Mouse (Mus musculus) gonadal fat pad, adult 2 months (tissue): ENCODE results near the gene Fam122b. TPM values are rescaled to one million over a fixed set of nuclear protein-coding genes. Genes with fewer than 3 reads are reported as not detected.

Experiments
- DNase-seq: peaks from one replicate; pipeline ENCODE4 v3.0.0-alpha.2; 2012; ENCODE audit warnings: low read depth
- polyA plus RNA-seq: library from polyadenylated mRNA; depleted of rRNA; stranded (reverse); fragments of >200 nt; gene quantifications from 2 replicates; pipeline ENCODE4 v1.2.3, GENCODE M21; 2012; rRNA removed

Fam122b gene
- polyA plus RNA-seq, 1 experiment: 1.6 TPM

GRCm38 (mm10) chrX:53197681-53198080, 71.9 kb downstream of the Fam122b start:
- DNase-seq: no peak

GRCm38 (mm10) chrX:53196392-53196791, 73.2 kb downstream of the Fam122b start:
- no peak for DNase-seq

Other genes starting within 250 kb of the Fam122b start
- 0.18 TPM in 1 of 2 replicates, not detected in the other for gene Plac1, start 29.7 kb downstream of the Fam122b start, polyA plus RNA-seq
- gene Fam122c, start 3.6 kb upstream of the Fam122b start, polyA plus RNA-seq: 0.30 TPM in 1 of 2 replicates, not detected in the other
- 13.0 and 21.1 TPM in 2 replicates for gene Mospd1, start 100.7 kb upstream of the Fam122b start, polyA plus RNA-seq
- gene Etd, start 165.1 kb upstream of the Fam122b start, polyA plus RNA-seq: not detected in 2 replicates